Mouse (Mus musculus) lung, adult 2 months (tissue): Measurements from ENCODE around the gene Zfhx3.

ENCODE experiments used
- CTCF ChIP-seq: fragments of 200-500 bp; IDR thresholded peaks from 2 replicates; pipeline ENCODE4 v1.5.1; 2011; ENCODE audit warnings: mild to moderate bottlenecking, low read length, control low read depth; ENCODE audit not compliant: insufficient read depth
- POLR2A ChIP-seq: fragments of 200-500 bp; IDR thresholded peaks from 2 replicates; pipeline ENCODE4 v1.6.1; 2011; ENCODE audit warnings: low read depth, mild to moderate bottlenecking, control low read depth, low read length, borderline replicate concordance; ENCODE audit errors: extremely low read depth

DNA sequence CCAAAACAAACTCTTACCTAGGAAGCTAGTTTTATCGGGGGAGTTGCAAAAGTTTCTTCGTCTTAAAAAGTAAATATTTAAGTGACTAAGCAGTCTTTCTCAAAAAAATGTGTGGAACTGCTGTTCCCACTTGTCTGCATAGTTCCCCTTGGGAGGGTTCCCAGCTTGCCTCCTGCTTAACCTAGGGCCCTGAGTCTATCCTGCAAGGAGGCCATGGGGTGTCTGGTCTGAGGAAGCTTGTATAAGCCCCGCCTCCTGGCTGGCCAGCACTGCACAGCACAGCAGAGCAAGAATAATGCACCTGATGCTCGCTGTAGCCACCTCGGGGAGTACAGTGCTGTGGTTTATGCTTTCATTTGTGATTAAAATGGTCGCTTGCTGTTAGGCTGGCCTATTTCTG lies 775.6 kb downstream of the Zfhx3 start:
- TF ChIP-seq POLR2A (no peak), CTCF (no peak)
